Mouse (Mus musculus): ENCODE results near the gene Cfb.

DNA sequence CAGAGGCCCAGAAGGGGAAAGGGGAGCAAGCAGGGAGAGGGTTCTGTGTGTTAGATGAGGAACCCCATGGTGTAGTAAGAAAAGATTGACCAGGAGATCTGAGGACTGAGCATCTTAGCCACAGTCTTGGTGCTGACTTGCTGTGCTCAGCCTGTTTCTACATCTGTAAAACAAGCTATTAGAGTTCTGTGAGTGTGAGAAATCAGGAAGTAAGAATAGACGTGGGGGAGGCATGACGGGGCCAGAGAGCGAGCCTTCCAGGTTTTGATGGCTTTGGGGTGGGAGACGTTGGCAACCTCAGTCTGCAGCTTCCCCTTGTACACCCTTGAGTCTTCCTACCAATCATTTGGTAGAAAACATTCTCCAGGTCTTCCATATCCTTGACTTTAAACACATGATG lies 3.6 kb downstream of the Cfb start:
- no peak for TF ChIP-seq CTCF (IDR thresholded peaks at IDR 0.05; ENCODE audit: insufficient read depth, low read length)
- TF ChIP-seq POLR2A (IDR thresholded peaks at IDR 0.05; ENCODE audit: borderline replicate concordance, extremely low read depth, low read depth, low read length): no peak

Measured in lung, adult 2 months (tissue).